Mouse (Mus musculus): Measurements from ENCODE around the gene Klk6.

DNA sequence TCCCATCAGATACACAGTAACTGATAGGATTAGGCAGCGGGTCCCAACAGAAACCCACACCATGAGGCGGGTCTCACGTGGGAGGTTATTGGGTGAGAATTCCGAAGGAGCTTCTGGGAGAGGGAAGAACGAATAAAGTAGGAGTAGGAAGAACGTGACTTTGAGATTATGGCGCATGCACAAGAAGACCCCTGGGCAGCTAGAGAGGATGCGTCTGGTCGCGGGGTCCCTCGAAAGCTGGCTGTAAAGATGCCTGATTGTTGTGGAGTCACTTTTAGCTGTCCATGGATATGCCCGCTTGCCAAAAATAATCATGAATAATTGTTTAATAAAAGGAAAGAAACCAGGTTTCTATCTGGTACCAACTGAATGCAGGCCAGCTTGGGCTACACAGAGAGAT is 33.2 kb downstream of the Klk6 start:
- TF ChIP-seq POLR2A (IDR thresholded peaks at IDR 0.05; ENCODE audit: borderline replicate concordance, control insufficient read depth, low read depth, low read length) (no peak), CTCF (IDR thresholded peaks at IDR 0.05; ENCODE audit: control insufficient read depth, insufficient read depth, low read length) (no peak)

Data from bone marrow, adult 2 months (tissue).